In the genomic region with DNA sequence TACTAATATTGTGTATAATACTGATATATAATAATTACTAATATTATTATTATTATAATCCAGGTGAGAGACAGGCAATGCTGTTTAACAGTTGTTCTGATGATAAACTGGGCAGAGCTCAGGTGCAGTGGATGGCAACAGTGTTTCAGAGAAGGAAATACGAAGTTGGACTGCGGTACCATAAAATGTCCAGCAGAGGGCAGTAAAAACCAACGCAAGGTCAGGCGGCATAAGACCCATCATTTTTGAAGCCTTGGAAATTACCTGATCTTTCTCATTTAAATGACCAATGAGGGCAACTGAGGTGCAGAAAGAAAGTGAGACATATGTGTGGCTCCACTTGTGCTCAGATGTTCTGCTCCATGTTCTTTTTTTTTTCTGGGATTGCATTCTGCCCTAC, we compare ENCODE assay signal across 9 mouse cellular contexts. TPM values are rescaled to one million over a fixed set of nuclear protein-coding genes. Genes with fewer than 3 reads are reported as not detected.
A peak's percentile ranks its signal among the peaks of the same experiment; 100 is the strongest.
DNase-seq lines count a peak whose midpoint lies in the region; ATAC-seq and TF ChIP-seq lines count a peak whose summit lies in the region.
"Had no signal": no experiment of that assay in that cellular context is flagged by ENCODE, and none has a peak within 500 bp of the region (broad histone marks: within the 10 kb centered on the region; RNA-seq: fewer than 3 reads in every experiment).

No protein-coding gene starts in this region.

- no peak for TF ChIP-seq POLR2A in MEL (IDR thresholded peaks at IDR 0.05; ENCODE audit: control insufficient read depth in 1 of 2, insufficient read depth in 1 of 2, low read depth in 1 of 2, low read length in 2 of 2, poor library complexity in 1 of 2)

- no peak overlapping the region for H3K27ac ChIP-seq in kidney, embryonic 15.5 days
- no peak overlapping the region for H3K27ac ChIP-seq in MEL (ENCODE audit: control insufficient read depth, low read depth, low read length)
- no peak overlapping the region for H3K27ac ChIP-seq in liver, embryonic 14.5 days
- H3K27ac ChIP-seq: liver, embryonic 13.5 days had no signal

- TF ChIP-seq RAD21 in MEL (IDR thresholded peaks at IDR 0.05; ENCODE audit: low read depth, low read length): peak; percentile 88

- DNase-seq in kidney, adult 11 months: peak; percentile 44
- DNase-seq in CD4-positive helper T cell, adult 2 months (ENCODE audit: low read depth, low spot score): peak; percentile 78
- DNase-seq in MEL (ENCODE audit: low read depth, low spot score): peak; percentile 80
- DNase-seq in embryo, embryonic 10.5 days (ENCODE audit: low spot score): peak; percentile 87
- DNase-seq in liver, embryonic 14.5 days (ENCODE audit: low read depth in 3 of 3, low spot score in 3 of 3): peak in 2 of 3 experiments; percentile 27 to 36
- DNase-seq in testis, postnatal 14 days (ENCODE audit: low spot score): peak; percentile 58
- no peak for DNase-seq in frontal cortex, postnatal 10 days (ENCODE audit: low spot score in 2 of 2)
- DNase-seq: liver, embryonic 13.5 days had no signal

- no peak overlapping the region for H3K4me2 ChIP-seq in kidney, embryonic 15.5 days
- H3K4me2 ChIP-seq in liver, embryonic 14.5 days (ENCODE audit: low read depth): no peak overlapping the region
- H3K4me2 ChIP-seq: liver, embryonic 13.5 days had no signal

- H3K36me3 ChIP-seq in kidney, embryonic 15.5 days: no peaks in the 10 kb centered on the region
- H3K36me3 ChIP-seq in MEL (ENCODE audit: control insufficient read depth in 1 of 2, insufficient read depth in 2 of 2, low read length in 2 of 2): no peaks in the 10 kb centered on the region
- no peaks in the 10 kb centered on the region for H3K36me3 ChIP-seq in liver, embryonic 14.5 days (replicated peaks; ENCODE audit: control insufficient read depth, insufficient read depth, low read depth)
- H3K36me3 ChIP-seq: liver, embryonic 13.5 days had no signal

- H3K9me3 ChIP-seq in kidney, embryonic 15.5 days (replicated peaks): no peaks in the 10 kb centered on the region
- H3K9me3 ChIP-seq in MEL (replicated peaks; ENCODE audit: insufficient read depth, low read length): no peaks in the 10 kb centered on the region
- no peaks in the 10 kb centered on the region for H3K9me3 ChIP-seq in liver, embryonic 14.5 days (ENCODE audit: control insufficient read depth, low read length)
- H3K9me3 ChIP-seq: liver, embryonic 13.5 days had no signal

- H3K4me1 ChIP-seq in kidney, embryonic 15.5 days: peaks cover 61% of the 10 kb centered on the region
- H3K4me1 ChIP-seq in MEL (ENCODE audit: control insufficient read depth in 1 of 2, insufficient read depth in 2 of 2, low read length in 2 of 2): 0 out of 4 replicates have a peak, but pooled peaks cover 0 to 3% of the 10 kb centered on the region in 2 experiments
- peaks cover 0 to 4% of the 10 kb centered on the region in 2 experiments; a peak in 2 of 4 replicates for H3K4me1 ChIP-seq in liver, embryonic 14.5 days (replicated peaks; ENCODE audit: control insufficient read depth in 2 of 2, insufficient read depth in 2 of 2, low read length in 1 of 2)

- H3K79me2 ChIP-seq in MEL (ENCODE audit: control insufficient read depth, insufficient read depth, low read length, poor library complexity): no peaks in the 10 kb centered on the region

- H3K27me3 ChIP-seq in kidney, embryonic 15.5 days: no peaks in the 10 kb centered on the region
- H3K27me3 ChIP-seq in MEL (ENCODE audit: control insufficient read depth in 1 of 2, insufficient read depth in 2 of 2, low read length in 2 of 2): peaks cover 5 to 7% of the 10 kb centered on the region in 2 experiments
- no peaks in the 10 kb centered on the region; the same call in none of the 2 replicates for H3K27me3 ChIP-seq in liver, embryonic 14.5 days (ENCODE audit: control insufficient read depth, insufficient read depth, low read length)

- no peak overlapping the region for H3K9ac ChIP-seq in kidney, embryonic 15.5 days
- H3K9ac ChIP-seq in MEL (ENCODE audit: control insufficient read depth, low read depth, low read length, poor library complexity, severe bottlenecking): no peak overlapping the region
- no peak overlapping the region for H3K9ac ChIP-seq in liver, embryonic 14.5 days (replicated peaks)
- H3K9ac ChIP-seq: liver, embryonic 13.5 days had no signal

- no peak overlapping the region for H3K4me3 ChIP-seq in kidney, embryonic 15.5 days (replicated peaks)
- H3K4me3 ChIP-seq in MEL (ENCODE audit: control insufficient read depth in 1 of 2, insufficient read depth in 1 of 2, low read depth in 2 of 2, low read length in 2 of 2): no peak overlapping the region
- H3K4me3 ChIP-seq in liver, embryonic 14.5 days (ENCODE audit: insufficient read depth in 1 of 2, low read depth in 2 of 2, low read length in 2 of 2): no peak overlapping the region
- H3K4me3 ChIP-seq: liver, embryonic 13.5 days had no signal

- TF ChIP-seq CTCF in MEL (IDR thresholded peaks at IDR 0.05 in 2 of 3, conservative IDR thresholded peaks at IDR 0.05 in 1 of 3; ENCODE audit: control insufficient read depth in 1 of 3, insufficient read depth in 1 of 3, low read depth in 2 of 3, low read length in 3 of 3, poor library complexity in 1 of 3, severe bottlenecking in 1 of 3): peak; percentile 77 to 95 (median 87)
- TF ChIP-seq CTCF in liver, embryonic 14.5 days (IDR thresholded peaks at IDR 0.05; ENCODE audit: low read depth): peak; percentile 84

- TF ChIP-seq EP300 in MEL (IDR thresholded peaks at IDR 0.05; ENCODE audit: low read depth in 1 of 2, low read length in 2 of 2): no peak
- no peak for TF ChIP-seq EP300 in liver, embryonic 14.5 days (IDR thresholded peaks at IDR 0.05; ENCODE audit: low read depth)

- ATAC-seq in kidney, embryonic 15.5 days (replicated peaks; ENCODE audit: low FRiP score): no peak
- no peak for ATAC-seq in liver, embryonic 14.5 days (ENCODE audit: insufficient read depth)

- WGBS in kidney, embryonic 15.5 days: 0% methylated on average over 4 of the region's 4 CpGs
- WGBS in liver, embryonic 14.5 days (ENCODE audit: insufficient replicate concordance): 0% methylated on average over 4 of the region's 4 CpGs

TF ChIP-seq in MEL, 35 proteins besides CTCF, POLR2A, EP300 and RAD21:
- TF ChIP-seq TBP (IDR thresholded peaks at IDR 0.05; ENCODE audit: low read depth, low read length) (no peak), MYC (IDR thresholded peaks at IDR 0.05; ENCODE audit: low read depth, low read length) (0 out of 2 replicates have a peak, but pooled peaks have one; percentile 22), NRF1 (IDR thresholded peaks at IDR 0.05; ENCODE audit: insufficient read depth, low read depth, low read length, poor library complexity, severe bottlenecking) (no peak), ZNF384 (IDR thresholded peaks at IDR 0.05; ENCODE audit: low read depth, low read length) (no peak), ZC3H11A (IDR thresholded peaks at IDR 0.05; ENCODE audit: low read depth, low read length) (peak; percentile 81), SIN3A (IDR thresholded peaks at IDR 0.05; ENCODE audit: low read length) (0 out of 2 replicates have a peak, but pooled peaks have one; percentile 22), UBTF (IDR thresholded peaks at IDR 0.05; ENCODE audit: borderline replicate concordance, insufficient read depth, low read depth, low read length) (no peak), SMC3 (IDR thresholded peaks at IDR 0.05; ENCODE audit: low read depth, low read length) (peak; percentile 87), MEF2A (IDR thresholded peaks at IDR 0.05; ENCODE audit: extremely low read depth, insufficient replicate concordance, low read depth, low read length, poor library complexity, severe bottlenecking) (no peak)

RNA-seq across cellular contexts. Expression of a gene that starts 21.9 kb away (rescaled TPM):
- polyA plus RNA-seq in kidney, embryonic 15.5 days (2015; fragmentation: Nextera tagmentation; extraction: Ambion mirVana): 0.66 and 0.84 TPM in 2 replicates
- 0.04 TPM in 1 of 2 replicates, not detected in the other for total RNA-seq in MEL (2012; rRNA removed)
- polyA plus RNA-seq in MEL (2012; ENCODE audit: insufficient read depth in 1 of 2, insufficient read length in 2 of 2, low read depth in 1 of 2, low replicate concordance in 2 of 2, missing spikeins in 1 of 2): not detected
- polyA plus RNA-seq in liver, embryonic 14.5 days (2012; rRNA removed): 0.08 and 0.09 TPM in 2 replicates
- 0.24 and 0.29 TPM in 2 replicates for polyA plus RNA-seq in liver, embryonic 14.5 days (2014; fragmentation: Nextera tagmentation; extraction: Ambion mirVana)

RNA-seq across cellular contexts. Expression of a gene that starts 24.7 kb away (rescaled TPM):
- polyA plus RNA-seq in kidney, embryonic 15.5 days (2015; fragmentation: Nextera tagmentation; extraction: Ambion mirVana): 6.1 and 8.4 TPM in 2 replicates
- not detected in 2 replicates for total RNA-seq in MEL (2012; rRNA removed)
- not detected for polyA plus RNA-seq in MEL (2012; ENCODE audit: insufficient read depth in 1 of 2, insufficient read length in 2 of 2, low read depth in 1 of 2, low replicate concordance in 2 of 2, missing spikeins in 1 of 2)
- 0.08 and 0.10 TPM in 2 replicates for polyA plus RNA-seq in liver, embryonic 14.5 days (2012; rRNA removed)
- 0.04 and 0.14 TPM in 2 replicates for polyA plus RNA-seq in liver, embryonic 14.5 days (2014; fragmentation: Nextera tagmentation; extraction: Ambion mirVana)

RNA-seq across cellular contexts. Expression of a gene that starts 26.5 kb away (rescaled TPM):
- polyA plus RNA-seq in kidney, embryonic 15.5 days (2015; fragmentation: Nextera tagmentation; extraction: Ambion mirVana): 1.2 and 1.5 TPM in 2 replicates
- total RNA-seq in MEL (2012; rRNA removed): 0.62 and 0.77 TPM in 2 replicates
- 1 to 10 TPM in 1 of 2 experiments, not detected in 1; 3.7 TPM for polyA plus RNA-seq in MEL (2012; ENCODE audit: insufficient read depth in 1 of 2, insufficient read length in 2 of 2, low read depth in 1 of 2, low replicate concordance in 2 of 2, missing spikeins in 1 of 2)
- polyA plus RNA-seq in liver, embryonic 14.5 days (2012; rRNA removed): 0.02 TPM in 2 replicates
- not detected in 2 replicates for polyA plus RNA-seq in liver, embryonic 14.5 days (2014; fragmentation: Nextera tagmentation; extraction: Ambion mirVana)

RNA-seq across cellular contexts. Expression of a gene that starts 53.8 kb away (rescaled TPM):
- polyA plus RNA-seq in kidney, embryonic 15.5 days (2015; fragmentation: Nextera tagmentation; extraction: Ambion mirVana): 40.8 and 51.0 TPM in 2 replicates
- total RNA-seq in MEL (2012; rRNA removed): 0.16 and 0.35 TPM in 2 replicates
- 1 to 10 TPM in 1 of 2 experiments, not detected in 1; 1.0 TPM for polyA plus RNA-seq in MEL (2012; ENCODE audit: insufficient read depth in 1 of 2, insufficient read length in 2 of 2, low read depth in 1 of 2, low replicate concordance in 2 of 2, missing spikeins in 1 of 2)
- polyA plus RNA-seq in liver, embryonic 14.5 days (2012; rRNA removed): 5.4 and 6.9 TPM in 2 replicates
- polyA plus RNA-seq in liver, embryonic 14.5 days (2014; fragmentation: Nextera tagmentation; extraction: Ambion mirVana): 3.8 and 4.5 TPM in 2 replicates

Comparison
In these comparisons a context has a peak if more than half of its experiments do, and no peak if none do; other contexts are left out.
1. DNase-seq: peak in kidney, adult 11 months (single experiment), CD4-positive helper T cell, adult 2 months (single experiment), MEL (single experiment), embryo, embryonic 10.5 days (single experiment), liver, embryonic 14.5 days (2 of 3) and testis, postnatal 14 days (single experiment); none in frontal cortex, postnatal 10 days (0 of 2).